Mouse (Mus musculus): Measurements from ENCODE around the gene Gm8050. TPM values are rescaled to one million over a fixed set of nuclear protein-coding genes. Genes with fewer than 3 reads are reported as not detected.

Gm8050 gene
- polyA plus RNA-seq (2017; shearing (Covaris generic)): not detected

DNA sequence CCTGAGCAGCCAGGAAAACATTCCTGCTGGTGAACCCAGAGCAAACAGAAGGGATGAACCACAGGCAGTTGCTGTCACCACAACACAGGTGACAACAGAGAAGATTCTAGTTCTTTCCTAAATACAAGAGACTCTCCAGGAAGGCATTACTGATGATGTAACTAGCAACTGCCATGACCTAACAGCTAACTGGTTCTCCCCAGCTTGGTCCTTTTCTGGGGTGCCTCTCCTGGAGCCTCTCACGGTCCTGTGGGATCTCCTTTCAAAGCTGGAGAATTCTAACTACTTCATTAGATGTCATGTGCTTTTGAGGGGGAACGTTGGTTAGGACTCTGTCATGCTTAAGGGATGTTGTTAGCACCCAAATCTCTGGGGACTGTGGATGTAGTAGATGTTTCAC is at the start of gene Gm8050:
Gene Gm8050, minus strand, starts transcription at position 101 of the 400 bp plus-strand sequence.

DNA sequence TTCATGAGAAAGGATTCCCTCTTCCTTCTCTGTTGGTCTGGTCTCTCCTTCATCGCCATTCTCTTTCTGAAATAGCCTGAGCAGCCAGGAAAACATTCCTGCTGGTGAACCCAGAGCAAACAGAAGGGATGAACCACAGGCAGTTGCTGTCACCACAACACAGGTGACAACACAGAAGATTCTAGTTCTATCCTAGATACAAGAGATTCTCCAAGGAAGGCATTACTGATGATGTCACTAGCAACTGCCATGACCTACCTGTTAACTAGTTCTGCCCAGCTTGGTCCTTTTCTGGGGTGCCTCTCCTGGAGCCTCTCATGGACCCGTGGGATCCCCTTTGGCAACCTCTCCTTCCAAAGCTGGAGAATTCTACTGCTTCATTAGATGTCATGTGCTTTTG is 22.2 kb upstream of the Gm8050 start, which contains the start of gene Gm3636:
Gene Gm3636, minus strand, starts transcription at position 101 of the 400 bp plus-strand sequence.

DNA sequence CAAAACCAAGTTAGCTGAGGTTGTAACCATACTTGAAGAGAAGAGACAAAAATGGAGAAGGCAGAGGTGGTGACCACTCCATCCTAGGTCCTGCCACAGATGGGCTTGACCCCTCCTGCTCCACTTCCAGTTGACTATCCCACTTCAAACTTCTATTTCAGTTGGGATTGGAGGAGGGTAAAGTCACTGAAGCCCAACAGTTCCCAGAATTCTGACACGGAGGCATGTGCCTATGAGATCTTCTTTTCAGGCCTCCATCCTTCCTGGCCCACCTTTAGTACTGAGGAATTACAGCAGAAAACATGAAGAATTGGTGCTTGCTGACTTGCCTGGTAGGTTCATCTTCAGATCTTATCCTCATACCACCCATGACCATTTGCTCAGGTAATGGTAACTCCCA is 36.0 kb downstream of the Gm8050 start, which contains the start of gene Gm10251:
Gene Gm10251, minus strand, starts transcription at position 101 of the 400 bp plus-strand sequence.

Other genes with a start within 250 kb of the Gm8050 start
- not detected for gene Gm8356, start 183.0 kb downstream of the Gm8050 start, polyA plus RNA-seq (2017; shearing (Covaris generic))
- not detected for gene Gm3629, start 129.6 kb downstream of the Gm8050 start, polyA plus RNA-seq (2017; shearing (Covaris generic))
- gene Gm3460, start 97.8 kb downstream of the Gm8050 start, polyA plus RNA-seq (2017; shearing (Covaris generic)): not detected
- gene Gm10251, start 36.1 kb downstream of the Gm8050 start, polyA plus RNA-seq (2017; shearing (Covaris generic)): not detected
- 12.9 TPM for gene Gm3636, start 22.1 kb upstream of the Gm8050 start, polyA plus RNA-seq (2017; shearing (Covaris generic))
- not detected for gene Gm8362, start 54.2 kb upstream of the Gm8050 start, polyA plus RNA-seq (2017; shearing (Covaris generic))
- not detected for gene Gm3642, start 120.1 kb upstream of the Gm8050 start, polyA plus RNA-seq (2017; shearing (Covaris generic))
- 10.1 TPM for gene Gm3667, start 169.7 kb upstream of the Gm8050 start, polyA plus RNA-seq (2017; shearing (Covaris generic))